Mouse (Mus musculus): ENCODE results near the gene Nfe2l3. TPM values are rescaled to one million over a fixed set of nuclear protein-coding genes. Genes with fewer than 3 reads are reported as not detected.

Nfe2l3 gene
- total and polyA plus RNA-seq, 3 experiments, result 0.14 to 0.17 TPM; not detected in 1

DNA sequence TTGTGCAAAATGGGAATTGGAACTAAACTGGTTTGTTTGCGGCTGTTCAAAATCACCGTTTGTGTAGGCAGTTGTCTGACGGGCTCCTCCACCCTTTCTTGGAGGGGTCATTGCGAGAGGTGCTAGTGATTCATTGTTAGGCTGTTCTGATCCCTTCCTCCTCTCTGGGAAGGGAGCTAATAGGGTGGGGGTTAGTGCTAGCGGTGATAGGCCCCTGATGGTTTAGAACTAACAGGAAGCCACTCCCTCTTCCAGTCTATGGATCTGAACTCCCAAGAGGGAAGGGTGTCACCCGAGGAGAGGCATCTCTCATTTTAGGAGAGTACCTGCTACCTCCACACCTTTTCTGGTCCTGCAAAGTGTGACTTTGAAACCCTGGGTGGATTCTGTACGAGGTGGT is 1.8 kb downstream of the Nfe2l3 start:
- H3K79me2 ChIP-seq (replicated peaks; ENCODE audit: control insufficient read depth, extremely low read depth, insufficient read depth, poor library complexity, severe bottlenecking), result no peaks in the 10 kb centered on the region
- H3K27ac ChIP-seq (ENCODE audit: insufficient read depth, low read depth), result no peak overlapping the region
- dilution Hi-C loops (cut with MboI; ENCODE audit: extremely low pct_ligation_motif_present, extremely low pct_unique_long_range_greater_than_20kb, low sequenced_read_pairs), result no loop called here
- H3K4me3 ChIP-seq (replicated peaks in 1 of 3; ENCODE audit: low read depth in 2 of 3, low read length in 2 of 3, poor library complexity in 1 of 3), result no peak overlapping the region
- no peaks in the 10 kb centered on the region for H3K9me3 ChIP-seq (replicated peaks; ENCODE audit: low read length)
- H3K4me1 ChIP-seq (ENCODE audit: control insufficient read depth in 1 of 2, insufficient read depth in 2 of 2), result peaks cover 6 to 9% of the 10 kb centered on the region in 2 experiments; a peak in 3 of 4 replicates
- H3K27me3 ChIP-seq (replicated peaks), result peaks cover 36% of the 10 kb centered on the region
- no peaks in the 10 kb centered on the region for H3K36me3 ChIP-seq (replicated peaks in 1 of 2; ENCODE audit: control insufficient read depth in 1 of 2, insufficient read depth in 1 of 2, low read length in 1 of 2)
- no peak for DNase-seq (ENCODE audit: extremely low read depth)
- in situ Hi-C loops (cut with MboI; ENCODE audit: low pct_ligation_motif_present, low pct_unique_long_range_greater_than_20kb, low sequenced_read_pairs), result loop anchor here (10.0 kb wide), 1 partner anchor 49 kb away; no protein-coding TSS in a partner anchor
- H3K9ac ChIP-seq (ENCODE audit: insufficient read depth, low read depth), result no peak overlapping the region
- no peak overlapping the region for H3K4me2 ChIP-seq (ENCODE audit: insufficient read depth, low read depth, poor library complexity, severe bottlenecking)
- no peak for TF ChIP-seq USF2 (conservative IDR thresholded peaks at IDR 0.05; ENCODE audit: low read depth, low read length)
- TF ChIP-seq MAFK (IDR thresholded peaks at IDR 0.05; ENCODE audit: insufficient replicate concordance, low read length), result no peak
- no peak for TF ChIP-seq NELFE (IDR thresholded peaks at IDR 0.05; ENCODE audit: low read depth, low read length)
- TF ChIP-seq SMC3 (IDR thresholded peaks at IDR 0.05; ENCODE audit: low read depth, low read length), result no peak
- no peak for TF ChIP-seq SIN3A (IDR thresholded peaks at IDR 0.05; ENCODE audit: low read length)
- no peak for TF ChIP-seq HCFC1 (IDR thresholded peaks at IDR 0.05; ENCODE audit: low read depth, low read length)
- no peak for TF ChIP-seq PAX5 (IDR thresholded peaks at IDR 0.05; ENCODE audit: low read length)
- TF ChIP-seq KAT2A (IDR thresholded peaks at IDR 0.05; ENCODE audit: insufficient replicate concordance, low read length), result no peak
- no peak for TF ChIP-seq ELF1 (IDR thresholded peaks at IDR 0.05; ENCODE audit: low read depth, low read length)
- TF ChIP-seq MAZ (IDR thresholded peaks at IDR 0.05; ENCODE audit: low read depth, low read length), result no peak
- no peak for TF ChIP-seq ZC3H11A (IDR thresholded peaks at IDR 0.05; ENCODE audit: low read depth, low read length)
- TF ChIP-seq MYC (IDR thresholded peaks at IDR 0.05; ENCODE audit: low read depth, low read length), result no peak
- TF ChIP-seq CHD2 (IDR thresholded peaks at IDR 0.05; ENCODE audit: low read length), result no peak
- no peak for TF ChIP-seq ZKSCAN1 (IDR thresholded peaks at IDR 0.05; ENCODE audit: borderline replicate concordance, low read depth, low read length)
- TF ChIP-seq ETS1 (conservative IDR thresholded peaks at IDR 0.05; ENCODE audit: low read depth, low read length), result no peak

GRCm38 (mm10) chr6:51437665-51438064 is 5.2 kb downstream of the Nfe2l3 start:
- no peak overlapping the region for H3K9ac ChIP-seq (ENCODE audit: insufficient read depth, low read depth)
- H3K36me3 ChIP-seq (replicated peaks in 1 of 2; ENCODE audit: control insufficient read depth in 1 of 2, insufficient read depth in 1 of 2, low read length in 1 of 2), result no peaks in the 10 kb centered on the region
- DNase-seq (ENCODE audit: extremely low read depth), result no peak
- no peak overlapping the region for H3K27ac ChIP-seq (ENCODE audit: insufficient read depth, low read depth)
- peaks cover 26% of the 10 kb centered on the region for H3K27me3 ChIP-seq (replicated peaks)
- dilution Hi-C loops (cut with MboI; ENCODE audit: extremely low pct_ligation_motif_present, extremely low pct_unique_long_range_greater_than_20kb, low sequenced_read_pairs) (no loop called here), in situ Hi-C loops (cut with MboI; ENCODE audit: low pct_ligation_motif_present, low pct_unique_long_range_greater_than_20kb, low sequenced_read_pairs) (loop anchor here (10.0 kb wide), 1 partner anchor 53 kb away; no protein-coding TSS in a partner anchor)
- H3K79me2 ChIP-seq (replicated peaks; ENCODE audit: control insufficient read depth, extremely low read depth, insufficient read depth, poor library complexity, severe bottlenecking), result no peaks in the 10 kb centered on the region
- TF ChIP-seq EP300 (IDR thresholded peaks at IDR 0.05; ENCODE audit: low read length) (no peak), ZNF384 (IDR thresholded peaks at IDR 0.05; ENCODE audit: low read depth, low read length) (no peak), CTCF (conservative IDR thresholded peaks at IDR 0.05 in 1 of 2, IDR thresholded peaks at IDR 0.05 in 1 of 2; ENCODE audit: low read depth in 2 of 2, low read length in 2 of 2) (no peak), NRF1 (IDR thresholded peaks at IDR 0.05; ENCODE audit: low read depth, low read length) (no peak), ZC3H11A (IDR thresholded peaks at IDR 0.05; ENCODE audit: low read depth, low read length) (no peak), PAX5 (IDR thresholded peaks at IDR 0.05; ENCODE audit: low read length) (no peak), RCOR1 (conservative IDR thresholded peaks at IDR 0.05; ENCODE audit: low read depth, low read length) (no peak), MEF2A (IDR thresholded peaks at IDR 0.05; ENCODE audit: borderline replicate concordance, low read depth, low read length) (no peak), RAD21 (IDR thresholded peaks at IDR 0.05; ENCODE audit: low read depth, low read length) (no peak), POLR2A (IDR thresholded peaks at IDR 0.05; ENCODE audit: low read depth, low read length) (no peak), SIN3A (IDR thresholded peaks at IDR 0.05; ENCODE audit: low read length) (no peak), TCF12 (IDR thresholded peaks at IDR 0.05; ENCODE audit: low read depth, low read length) (no peak)
- peaks cover 3 to 17% of the 10 kb centered on the region in 2 experiments; a peak in 3 of 4 replicates for H3K4me1 ChIP-seq (ENCODE audit: control insufficient read depth in 1 of 2, insufficient read depth in 2 of 2)
- no peak overlapping the region for H3K4me3 ChIP-seq (replicated peaks in 1 of 3; ENCODE audit: low read depth in 2 of 3, low read length in 2 of 3, poor library complexity in 1 of 3)
- no peaks in the 10 kb centered on the region for H3K9me3 ChIP-seq (replicated peaks; ENCODE audit: low read length)
- no peak overlapping the region for H3K4me2 ChIP-seq (ENCODE audit: insufficient read depth, low read depth, poor library complexity, severe bottlenecking)

All from CH12.LX (cell line).